Mouse (Mus musculus): ENCODE results near the gene Ank2.
"Not testable (repeated sequence)": the region's sequence is repeated elsewhere in the genome, so short reads cannot be mapped to it uniquely, and the experiment has no call there.

The Ank2 gene

GRCm38 (mm10) chr3:127350602-127351362 lies 148.4 kb downstream of the Ank2 start:
- DNase-seq, result no peak

GRCm38 (mm10) chr3:127348926-127349325 lies 150.2 kb downstream of the Ank2 start:
- DNase-seq, result no peak

- no peak for DNase-seq
Measured at GRCm38 (mm10) chr3:127345860-127346459, 153.2 kb downstream of the Ank2 start.

- DNase-seq, result no peak
Measured at GRCm38 (mm10) chr3:127341300-127341699, 157.8 kb downstream of the Ank2 start.

GRCm38 (mm10) chr3:127334876-127335275 lies 164.3 kb downstream of the Ank2 start:
- no peak for DNase-seq

GRCm38 (mm10) chr3:127331562-127331961 lies 167.6 kb downstream of the Ank2 start:
- no peak for DNase-seq

GRCm38 (mm10) chr3:127326355-127326754 lies 172.8 kb downstream of the Ank2 start:
- DNase-seq, result no peak

- peak; percentile 46 for DNase-seq
Measured at GRCm38 (mm10) chr3:127322870-127323269, 176.3 kb downstream of the Ank2 start.

- no peak for DNase-seq
Measured at GRCm38 (mm10) chr3:127321645-127322044, 177.5 kb downstream of the Ank2 start.

- not testable (repeated sequence) for DNase-seq
Measured at GRCm38 (mm10) chr3:127321031-127321430, 178.1 kb downstream of the Ank2 start.

- DNase-seq, result no peak
Measured at GRCm38 (mm10) chr3:127320311-127320710, 178.8 kb downstream of the Ank2 start.

- no peak for DNase-seq
Measured at GRCm38 (mm10) chr3:127317641-127318040, 181.5 kb downstream of the Ank2 start.

- no peak for DNase-seq
Measured at GRCm38 (mm10) chr3:127316717-127317116, 182.4 kb downstream of the Ank2 start.

GRCm38 (mm10) chr3:127311521-127311920 lies 187.6 kb downstream of the Ank2 start:
- no peak for DNase-seq

GRCm38 (mm10) chr3:127310079-127310478 lies 189.1 kb downstream of the Ank2 start:
- DNase-seq, result no peak

- DNase-seq, result no peak
Measured at GRCm38 (mm10) chr3:127303957-127304553, 195.1 kb downstream of the Ank2 start.

GRCm38 (mm10) chr3:127303041-127303440 lies 196.1 kb downstream of the Ank2 start:
- DNase-seq, result no peak

- no peak for DNase-seq
Measured at GRCm38 (mm10) chr3:127300790-127301189, 198.4 kb downstream of the Ank2 start.

- no peak for DNase-seq
Measured at GRCm38 (mm10) chr3:127295921-127296320, 203.2 kb downstream of the Ank2 start.

GRCm38 (mm10) chr3:127294610-127295349 lies 204.4 kb downstream of the Ank2 start:
- DNase-seq, result no peak

GRCm38 (mm10) chr3:127294079-127294478 lies 205.1 kb downstream of the Ank2 start:
- DNase-seq, result no peak

- DNase-seq, result no peak
Measured at GRCm38 (mm10) chr3:127293479-127293874, 205.7 kb downstream of the Ank2 start.

GRCm38 (mm10) chr3:127292864-127293478 lies 206.2 kb downstream of the Ank2 start:
- no peak for DNase-seq
